Mouse (Mus musculus): Measurements from ENCODE around the gene Il25. TPM values are rescaled to one million over a fixed set of nuclear protein-coding genes. Genes with fewer than 3 reads are reported as not detected.
"Not testable (repeated sequence)": the region's sequence is repeated elsewhere in the genome, so short reads cannot be mapped to it uniquely, and the experiment has no call there.

The Il25 gene
- polyA plus RNA-seq, 1 experiment from 2014 or later: 0.63 TPM

DNA sequence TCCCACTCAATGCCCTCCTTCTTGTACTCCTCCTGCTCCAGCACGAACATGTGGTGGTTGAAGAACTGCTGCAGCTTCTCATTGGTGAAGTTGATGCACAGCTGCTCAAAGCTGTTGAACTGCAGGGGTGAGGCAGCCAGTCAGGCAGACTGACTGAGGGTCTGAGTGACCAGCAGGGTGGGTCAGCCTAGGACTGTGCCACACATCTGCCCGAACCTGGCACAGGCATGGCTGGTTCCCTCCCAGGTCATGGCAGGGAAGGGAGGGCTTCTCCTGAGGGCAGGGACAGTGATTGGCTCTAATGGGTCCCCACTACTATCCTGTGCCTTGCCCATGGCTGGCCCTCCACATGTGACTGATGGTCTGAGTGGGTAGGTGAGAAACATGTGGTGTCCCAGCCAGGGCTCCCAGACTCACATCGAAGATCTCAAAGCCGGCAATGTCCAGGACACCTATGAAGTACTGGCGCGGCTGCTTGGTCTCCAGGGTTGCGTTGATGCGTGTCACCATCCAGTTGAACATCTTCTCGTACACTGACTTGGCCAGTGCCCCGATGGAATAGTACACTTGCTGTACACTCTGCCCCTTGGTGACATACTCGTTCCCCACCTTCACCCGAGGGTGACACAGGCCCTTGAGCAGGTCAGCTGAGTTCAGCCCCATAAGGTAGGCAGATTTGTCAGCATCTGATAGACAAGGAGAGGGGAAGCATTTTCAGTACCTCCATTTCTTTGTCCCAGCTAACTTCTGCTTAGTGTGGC lies 27.5 kb downstream of the Il25 start:
- not testable (repeated sequence) for H3K36me3 ChIP-seq; ATAC-seq (ENCODE audit: low FRiP score); H3K4me3 ChIP-seq (replicated peaks); H3K9ac ChIP-seq (replicated peaks); H3K9me3 ChIP-seq (replicated peaks); H3K27ac ChIP-seq (replicated peaks); H3K27me3 ChIP-seq (replicated peaks); H3K4me1 ChIP-seq; H3K4me2 ChIP-seq
- WGBS: 96% methylated on average over 12 of the region's 12 CpGs

GRCm38 (mm10) chr14:54960769-54961168 lies 28.3 kb downstream of the Il25 start:
- no peak overlapping the region for H3K9ac ChIP-seq (replicated peaks)
- ATAC-seq (ENCODE audit: low FRiP score): no peak
- no peak overlapping the region for H3K4me3 ChIP-seq (replicated peaks)
- no peaks in the 10 kb centered on the region for H3K9me3 ChIP-seq (replicated peaks)
- H3K4me2 ChIP-seq: no peak overlapping the region
- H3K4me1 ChIP-seq: no peaks in the 10 kb centered on the region
- no peaks in the 10 kb centered on the region for H3K36me3 ChIP-seq
- WGBS: 74% methylated on average over 10 of the region's 10 CpGs
- no peaks in the 10 kb centered on the region for H3K27me3 ChIP-seq (replicated peaks)
- H3K27ac ChIP-seq (replicated peaks): no peak overlapping the region

DNA sequence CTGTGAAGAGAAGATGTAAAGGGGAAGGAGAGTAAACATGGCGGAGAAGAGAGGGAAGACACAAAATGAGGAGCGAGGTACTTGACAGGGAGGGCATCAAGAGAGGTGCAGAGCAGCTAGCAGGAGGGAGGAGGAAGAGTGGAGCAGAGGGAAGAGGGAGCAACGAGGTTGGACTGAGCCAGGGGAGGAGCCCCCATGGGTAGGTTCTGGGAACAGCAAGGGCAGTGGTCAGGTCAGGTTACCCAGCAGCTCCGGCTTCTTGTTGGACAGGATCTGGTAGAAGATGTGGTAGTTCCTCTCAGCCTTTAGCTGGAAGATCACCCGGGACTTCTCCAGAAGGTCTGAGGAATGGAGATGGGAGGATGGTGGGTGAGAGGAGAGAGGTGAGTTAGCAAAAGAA lies 29.0 kb downstream of the Il25 start:
- H3K27me3 ChIP-seq (replicated peaks): no peaks in the 10 kb centered on the region
- H3K27ac ChIP-seq (replicated peaks): no peak overlapping the region
- 87% methylated on average over 5 of the region's 5 CpGs for WGBS
- no peak overlapping the region for H3K4me3 ChIP-seq (replicated peaks)
- H3K4me2 ChIP-seq: no peak overlapping the region
- H3K9me3 ChIP-seq (replicated peaks): no peaks in the 10 kb centered on the region
- H3K36me3 ChIP-seq: no peaks in the 10 kb centered on the region
- no peak overlapping the region for H3K9ac ChIP-seq (replicated peaks)
- no peaks in the 10 kb centered on the region for H3K4me1 ChIP-seq
- ATAC-seq (ENCODE audit: low FRiP score): no peak

DNA sequence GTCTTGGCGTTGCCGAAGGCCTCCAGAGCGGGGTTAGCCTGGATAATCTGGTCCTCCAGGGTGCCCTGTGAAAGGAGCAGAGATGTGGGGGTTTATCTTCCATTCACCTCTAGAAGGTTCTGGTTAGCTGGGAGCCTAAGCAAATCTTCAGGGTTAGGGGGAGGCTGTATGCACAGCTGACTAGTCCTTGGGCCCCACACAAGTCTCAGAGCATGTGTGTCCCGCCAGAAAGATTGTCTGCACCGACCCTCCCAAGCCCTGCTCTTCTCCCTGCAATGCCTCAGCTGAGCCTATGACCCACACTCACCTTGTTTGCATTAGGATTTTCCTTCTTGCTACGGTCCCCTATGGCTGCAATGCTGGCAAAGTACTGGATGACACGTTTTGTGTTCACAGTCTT lies 30.2 kb downstream of the Il25 start:
- H3K4me3 ChIP-seq (replicated peaks): no peak overlapping the region
- H3K9ac ChIP-seq (replicated peaks): no peak overlapping the region
- 89% methylated on average over 7 of the region's 7 CpGs for WGBS
- H3K4me2 ChIP-seq: no peak overlapping the region
- ATAC-seq (ENCODE audit: low FRiP score): no peak
- H3K27ac ChIP-seq (replicated peaks): no peak overlapping the region
- no peaks in the 10 kb centered on the region for H3K36me3 ChIP-seq
- no peaks in the 10 kb centered on the region for H3K4me1 ChIP-seq
- no peaks in the 10 kb centered on the region for H3K9me3 ChIP-seq (replicated peaks)
- no peaks in the 10 kb centered on the region for H3K27me3 ChIP-seq (replicated peaks)

- no peak for ATAC-seq (ENCODE audit: low FRiP score)
- H3K4me3 ChIP-seq (replicated peaks): no peak overlapping the region
- 92% methylated on average over 11 of the region's 11 CpGs for WGBS
These were observed 31.2 kb downstream of the Il25 start for GRCm38 (mm10) chr14:54963727-54964126.

DNA sequence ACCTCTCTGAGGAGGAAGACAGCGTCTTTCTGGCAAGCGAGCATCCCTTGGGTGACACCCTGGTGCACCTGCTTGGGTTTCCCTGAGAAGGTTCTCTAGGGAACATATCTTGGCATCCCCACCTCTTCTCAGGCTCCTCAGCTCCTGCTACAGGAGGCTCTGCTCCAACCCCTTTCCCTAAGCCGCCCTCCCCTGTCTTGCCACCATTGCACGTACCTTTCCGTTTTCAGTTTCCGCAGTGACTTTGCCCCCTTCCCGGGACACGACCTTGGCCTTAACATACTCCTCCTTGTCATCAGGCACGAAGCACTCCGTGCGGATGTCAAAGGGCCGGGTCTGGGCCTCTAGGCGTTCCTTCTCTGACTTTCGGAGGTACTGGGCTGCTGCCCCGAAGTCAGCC lies 32.5 kb downstream of the Il25 start:
- Histone ChIP-seq H3K9ac (replicated peaks) (no peak overlapping the region), H3K27me3 (replicated peaks) (no peaks in the 10 kb centered on the region), H3K9me3 (replicated peaks) (no peaks in the 10 kb centered on the region), H3K4me1 (no peaks in the 10 kb centered on the region), H3K4me2 (no peak overlapping the region), H3K4me3 (replicated peaks) (no peak overlapping the region), H3K36me3 (no peaks in the 10 kb centered on the region), H3K27ac (replicated peaks) (no peak overlapping the region)
- ATAC-seq (ENCODE audit: low FRiP score): no peak
- WGBS: 82% methylated on average over 15 of the region's 15 CpGs

More at GRCm38 (mm10) chr14:54963727-54964126, 31.2 kb downstream of the Il25 start:
- no peaks in the 10 kb centered on the region for H3K4me1 ChIP-seq
- H3K4me2 ChIP-seq: no peak overlapping the region
- H3K9me3 ChIP-seq (replicated peaks): no peaks in the 10 kb centered on the region
- H3K27ac ChIP-seq (replicated peaks): no peak overlapping the region
- no peaks in the 10 kb centered on the region for H3K27me3 ChIP-seq (replicated peaks)
- no peaks in the 10 kb centered on the region for H3K36me3 ChIP-seq
- no peak overlapping the region for H3K9ac ChIP-seq (replicated peaks)

DNA sequence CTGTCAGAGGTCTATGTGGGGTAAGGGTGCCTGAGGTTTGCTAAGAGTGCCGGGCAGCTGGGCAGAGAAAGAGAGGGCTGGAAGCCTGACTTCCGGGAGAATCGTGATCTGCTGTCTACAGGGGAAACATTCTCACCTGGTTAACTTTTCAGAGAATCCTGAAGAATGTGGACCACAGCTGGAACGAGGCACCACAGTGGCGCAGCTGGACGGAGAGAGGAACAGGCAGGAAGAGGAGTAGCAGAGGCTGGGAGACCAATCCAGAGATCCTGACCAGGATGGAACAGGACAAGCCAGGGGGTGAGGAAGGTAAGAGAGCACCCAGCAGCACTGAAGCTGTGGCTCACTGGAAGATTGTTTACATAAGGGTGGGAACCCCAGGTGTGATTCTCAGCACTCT lies 33.1 kb downstream of the Il25 start:
- H3K9me3 ChIP-seq (replicated peaks): no peaks in the 10 kb centered on the region
- H3K36me3 ChIP-seq: no peaks in the 10 kb centered on the region
- no peak overlapping the region for H3K4me2 ChIP-seq
- H3K27ac ChIP-seq (replicated peaks): no peak overlapping the region
- H3K4me3 ChIP-seq (replicated peaks): no peak overlapping the region
- H3K9ac ChIP-seq (replicated peaks): no peak overlapping the region
- H3K4me1 ChIP-seq: no peaks in the 10 kb centered on the region
- no peaks in the 10 kb centered on the region for H3K27me3 ChIP-seq (replicated peaks)
- no peak for ATAC-seq (ENCODE audit: low FRiP score)
- whole genome bisulfite sequencing: 82% methylated on average over 6 of the region's 6 CpGs

DNA sequence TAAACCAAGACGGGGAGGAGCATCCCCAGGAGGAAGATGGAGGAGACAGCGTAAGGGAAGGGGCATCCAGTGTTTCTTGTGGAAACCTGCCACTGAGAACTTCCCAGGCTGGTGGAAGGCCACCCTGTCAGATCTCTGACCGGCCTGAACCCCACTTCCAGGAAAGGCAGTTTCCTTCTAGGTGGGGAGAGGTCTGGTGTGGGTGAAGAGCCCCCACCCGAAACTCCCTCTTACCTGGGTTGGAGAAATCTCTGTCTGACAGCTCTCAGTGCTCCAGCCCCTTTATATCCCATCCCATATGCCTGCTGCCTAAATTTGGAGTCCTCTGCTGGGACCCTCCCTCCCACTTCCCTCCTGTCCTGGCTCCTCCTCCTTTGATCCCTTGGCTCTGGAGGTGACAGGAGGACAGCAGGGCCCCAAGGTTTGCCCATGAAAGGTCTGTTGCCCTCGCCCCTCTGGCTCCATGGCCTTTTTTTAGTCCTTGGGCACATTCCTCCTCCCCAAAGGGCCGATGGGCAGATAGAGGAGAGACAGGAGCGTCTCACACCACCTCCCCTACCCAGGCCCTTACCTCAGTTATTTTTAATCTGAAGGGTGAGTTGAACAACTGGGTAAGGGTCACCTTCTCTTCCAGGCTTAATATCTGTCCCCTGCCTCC lies 34.0 kb downstream of the Il25 start, which contains the start of gene Myh6:
TSS of gene Myh6 (minus strand) at position 608 of the 658 bp plus-strand sequence.
- WGBS: 81% methylated on average over 7 of the region's 7 CpGs
- no peaks in the 10 kb centered on the region for H3K4me1 ChIP-seq
- H3K4me2 ChIP-seq: no peak within 1 kb of the TSS
- no peaks in the 10 kb centered on the region for H3K9me3 ChIP-seq (replicated peaks)
- H3K9ac ChIP-seq (replicated peaks): no peak within 1 kb of the TSS
- ATAC-seq (ENCODE audit: low FRiP score): no peak
- no peaks in the 10 kb centered on the region for H3K36me3 ChIP-seq
- H3K4me3 ChIP-seq (replicated peaks): no peak within 1 kb of the TSS
- no peaks in the 10 kb centered on the region for H3K27me3 ChIP-seq (replicated peaks)
- no peak within 1 kb of the TSS for H3K27ac ChIP-seq (replicated peaks)

DNA sequence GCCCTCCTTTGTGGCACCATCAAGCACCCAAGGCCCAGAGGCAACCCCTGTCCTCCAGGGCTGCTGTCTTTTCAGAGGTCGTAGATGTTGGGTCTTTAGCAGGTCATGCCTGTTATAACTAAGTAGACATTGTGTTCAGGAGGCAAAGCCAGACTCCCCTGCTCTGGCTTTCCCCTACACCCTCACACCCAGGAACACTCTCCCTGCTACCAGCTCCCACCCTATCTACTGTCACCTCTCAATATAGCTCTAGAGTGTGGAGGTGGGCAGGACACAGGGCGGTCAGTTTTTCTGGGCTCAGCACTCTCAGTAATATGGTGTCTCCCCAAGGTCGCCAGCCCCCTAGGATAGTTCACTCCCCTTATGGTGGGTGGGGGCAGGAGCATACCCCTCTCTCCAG lies 35.4 kb downstream of the Il25 start:
- WGBS: 82% methylated on average over 3 of the region's 3 CpGs
- Histone ChIP-seq H3K4me1 (no peaks in the 10 kb centered on the region), H3K4me2 (no peak overlapping the region), H3K4me3 (replicated peaks) (no peak overlapping the region), H3K27me3 (replicated peaks) (no peaks in the 10 kb centered on the region), H3K27ac (replicated peaks) (no peak overlapping the region), H3K9me3 (replicated peaks) (no peaks in the 10 kb centered on the region), H3K9ac (replicated peaks) (no peak overlapping the region), H3K36me3 (no peaks in the 10 kb centered on the region)
- ATAC-seq (ENCODE audit: low FRiP score): no peak

DNA sequence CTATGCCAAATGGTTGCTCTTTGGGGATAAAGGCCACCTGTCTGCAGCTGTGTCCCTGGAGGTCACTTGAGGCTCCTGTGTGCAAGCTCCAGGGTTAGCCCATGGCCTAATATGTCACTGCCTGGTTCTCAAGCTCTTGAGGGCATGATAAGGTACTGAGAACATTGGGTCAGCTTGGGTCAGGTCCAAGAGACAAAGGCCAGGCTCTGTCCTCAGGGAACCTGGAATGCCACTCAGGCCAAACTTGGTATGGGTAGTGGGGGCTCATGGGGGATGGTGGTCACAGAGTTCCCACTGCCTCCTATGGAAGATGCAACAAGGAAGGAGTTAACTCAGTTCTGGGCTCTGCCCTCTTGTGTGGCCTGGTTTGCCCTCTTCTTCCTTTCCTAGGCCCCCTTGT lies 35.8 kb downstream of the Il25 start:
- no peak for ATAC-seq (ENCODE audit: low FRiP score)
- Histone ChIP-seq H3K4me3 (replicated peaks) (no peak overlapping the region), H3K4me2 (no peak overlapping the region), H3K9ac (replicated peaks) (no peak overlapping the region), H3K9me3 (replicated peaks) (no peaks in the 10 kb centered on the region), H3K27ac (replicated peaks) (no peak overlapping the region), H3K4me1 (no peaks in the 10 kb centered on the region), H3K36me3 (no peaks in the 10 kb centered on the region), H3K27me3 (replicated peaks) (no peaks in the 10 kb centered on the region)

GRCm38 (mm10) chr14:54972786-54973185 lies 40.3 kb downstream of the Il25 start:
- not testable (repeated sequence) for H3K9ac ChIP-seq (replicated peaks); ATAC-seq (ENCODE audit: low FRiP score); H3K4me3 ChIP-seq (replicated peaks); H3K4me2 ChIP-seq; H3K36me3 ChIP-seq; H3K27ac ChIP-seq (replicated peaks); H3K9me3 ChIP-seq (replicated peaks); H3K27me3 ChIP-seq (replicated peaks)
- peaks cover 11% of the 10 kb centered on the region for H3K4me1 ChIP-seq
- WGBS: 90% methylated on average over 7 of the region's 11 CpGs

DNA sequence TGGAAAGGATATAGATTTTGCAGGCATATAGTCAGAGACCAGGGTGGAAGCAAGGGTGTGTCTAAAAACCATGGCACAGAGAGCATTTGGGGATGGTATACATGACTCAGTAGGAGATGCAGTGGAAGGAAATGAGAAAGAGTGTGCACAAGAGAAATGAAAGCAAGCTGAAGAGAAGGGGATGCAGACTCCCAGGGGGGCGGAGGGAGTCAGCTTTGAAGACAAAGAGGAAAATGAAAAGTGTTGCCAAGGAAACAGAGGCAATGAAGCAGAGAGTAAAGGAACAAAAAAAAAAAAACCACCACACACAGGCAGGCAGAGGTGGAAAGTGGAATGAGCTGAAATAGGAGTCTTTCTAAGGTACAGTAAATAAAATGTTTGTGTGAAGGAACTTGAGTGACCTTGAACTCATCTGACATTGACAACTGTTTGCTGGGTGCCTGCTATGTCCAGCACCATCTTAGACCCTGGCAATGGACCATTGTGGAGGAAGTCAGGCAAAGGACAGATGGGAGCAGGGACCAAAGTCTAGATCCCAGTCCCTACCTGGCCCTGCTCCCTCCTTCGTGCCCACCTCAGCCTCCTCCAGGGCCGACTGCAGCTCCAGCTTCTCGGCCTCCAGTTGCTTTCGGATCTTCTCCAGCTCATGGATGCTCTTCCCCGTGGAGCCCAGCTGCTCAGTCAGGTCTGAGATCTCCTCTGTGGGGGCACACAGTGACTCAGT lies 41.7 kb downstream of the Il25 start:
- H3K4me2 ChIP-seq: no peak overlapping the region
- 63% methylated on average over 6 of the region's 6 CpGs for WGBS

More for the DNA sequence above, 41.7 kb downstream of the Il25 start:
- Histone ChIP-seq H3K36me3 (no peaks in the 10 kb centered on the region), H3K27me3 (replicated peaks) (no peaks in the 10 kb centered on the region), H3K27ac (replicated peaks) (peak overlapping the region; percentile 79), H3K4me1 (peaks cover 11% of the 10 kb centered on the region), H3K4me3 (replicated peaks) (no peak overlapping the region), H3K9ac (replicated peaks) (no peak overlapping the region), H3K9me3 (replicated peaks) (no peaks in the 10 kb centered on the region)
- peak; percentile 77 for ATAC-seq (ENCODE audit: low FRiP score)

All from neural tube, embryonic 15.5 days (tissue).